Mouse (Mus musculus) liver, embryonic 12.5 days (tissue): ENCODE measurements around the gene Trim8. TPM values are rescaled to one million over a fixed set of nuclear protein-coding genes. Genes with fewer than 3 reads are reported as not detected.
A peak's percentile ranks its signal among the peaks of the same experiment; 100 is the strongest.

ENCODE experiments used
- ATAC-seq: fragments of 200-750 bp; cut with Nextera tagmentation; 2 replicates; pipeline ENCODE4 v1.8.0; 2017; ENCODE audit warnings: moderate number of reproducible peaks, mild to moderate bottlenecking, moderate library complexity
- H3K27ac ChIP-seq: fragments of 300-500 bp; sonication (generic); 2 replicates; pipeline ENCODE4 v1.5.1; 2016; ENCODE audit warnings: mild to moderate bottlenecking
- H3K27me3 ChIP-seq: fragments of 300-500 bp; sonication (generic); replicated peaks from 2 replicates; pipeline ENCODE4 v1.6.1; 2016; ENCODE audit warnings: mild to moderate bottlenecking, moderate library complexity
- H3K36me3 ChIP-seq: fragments of 300-500 bp; sonication (generic); 2 replicates; pipeline ENCODE4 v1.6.1; 2016; ENCODE audit warnings: mild to moderate bottlenecking, moderate library complexity
- H3K4me1 ChIP-seq: fragments of 300-500 bp; sonication (generic); 2 replicates; pipeline ENCODE4 v1.6.1; 2016
- H3K4me2 ChIP-seq: fragments of 300-500 bp; sonication (generic); 2 replicates; pipeline ENCODE4 v1.6.1; 2016; ENCODE audit warnings: mild to moderate bottlenecking, moderate library complexity
- H3K4me3 ChIP-seq: fragments of 300-500 bp; sonication (generic); 2 replicates; pipeline ENCODE4 v1.5.1; 2016; ENCODE audit warnings: mild to moderate bottlenecking, moderate library complexity
- H3K9ac ChIP-seq: fragments of 300-500 bp; sonication (generic); 2 replicates; pipeline ENCODE4 v1.6.1; 2016; ENCODE audit warnings: mild to moderate bottlenecking, moderate library complexity
- H3K9me3 ChIP-seq: fragments of 300-500 bp; sonication (generic); replicated peaks from 2 replicates; pipeline ENCODE4 v1.6.1; 2016; ENCODE audit warnings: mild to moderate bottlenecking, moderate library complexity
- WGBS: fragments of 180-500 bp; shearing (Covaris S2); methylation state at CpG from one replicate; pipeline ENCODE4 v1.1.7; 2016; ENCODE audit not compliant: insufficient replicate concordance; 5-methylcytosine and 5-hydroxymethylcytosine counted together
- polyA plus RNA-seq: library from polyadenylated mRNA; unstranded; fragments of >200 nt; fragmentation: Nextera tagmentation; extraction: Ambion mirVana; gene quantifications from 2 replicates; pipeline ENCODE4 v1.2.1, GENCODE M21; 2016

Gene Trim8
- polyA plus RNA-seq, 1 experiment from 2014 or later = 19.0 TPM

DNA sequence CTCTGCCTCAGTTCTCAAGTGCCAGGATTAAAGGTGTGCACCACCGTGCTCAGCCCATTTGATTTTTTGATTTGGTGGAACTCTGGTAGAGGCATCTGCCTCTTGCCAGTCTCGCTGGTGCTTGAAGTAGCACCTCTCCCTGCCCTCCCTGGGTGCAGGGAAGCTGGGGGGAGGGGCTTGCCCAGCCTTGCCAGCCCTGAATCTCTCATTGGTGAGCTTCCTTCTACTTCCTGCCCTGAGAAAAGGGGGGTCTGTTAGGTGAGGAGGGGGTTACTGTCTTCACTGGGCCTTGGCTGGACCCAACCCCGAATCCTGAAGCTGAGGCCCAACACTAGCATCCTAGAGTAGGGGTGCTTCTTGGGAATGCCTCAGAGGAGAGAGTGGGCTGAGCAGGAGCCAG, 7.2 kb downstream of the Trim8 start:
- Histone ChIP-seq H3K9me3 (no peaks in the 10 kb centered on the region), H3K9ac (0 out of 2 replicates have a peak overlapping the region, but pooled peaks have one; percentile 10), H3K4me1 (peaks cover 80% of the 10 kb centered on the region), H3K4me2 (no peak overlapping the region; the same call in 1 of the 2 replicates), H3K27ac (peak overlapping the region; percentile 23; the same call in 1 of the 2 replicates), H3K36me3 (peaks cover 86% of the 10 kb centered on the region), H3K4me3 (no peak overlapping the region), H3K27me3 (no peaks in the 10 kb centered on the region)
- WGBS = 81% methylated on average over 3 of the region's 3 CpGs
- no peak for ATAC-seq

DNA sequence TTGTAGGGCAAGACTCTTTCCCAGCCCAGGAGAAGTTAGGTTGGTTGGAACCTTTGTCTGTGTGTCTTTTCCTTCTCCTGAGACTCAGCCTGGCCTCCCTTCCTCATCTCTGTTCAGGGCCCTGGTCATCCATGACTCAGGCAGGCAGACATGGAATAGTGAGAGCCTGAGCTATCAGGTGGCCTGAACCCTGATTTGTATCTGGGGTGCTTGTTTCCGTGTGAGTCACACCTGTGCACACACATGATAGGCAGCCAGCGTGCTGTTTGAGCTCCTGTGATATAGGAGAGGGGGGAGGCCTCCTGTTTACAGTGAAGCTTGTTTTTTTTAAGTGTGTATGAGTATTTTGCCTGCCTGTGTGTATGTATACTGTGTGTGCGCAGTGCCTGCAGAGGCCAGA, 7.7 kb downstream of the Trim8 start:
- Histone ChIP-seq H3K4me3 (no peak overlapping the region), H3K9me3 (no peaks in the 10 kb centered on the region), H3K27me3 (no peaks in the 10 kb centered on the region), H3K27ac (peak overlapping the region; percentile 23; the same call in 1 of the 2 replicates), H3K4me2 (no peak overlapping the region), H3K36me3 (peaks cover 90% of the 10 kb centered on the region), H3K9ac (peak overlapping the region; percentile 10; the same call in 1 of the 2 replicates), H3K4me1 (peaks cover 75% of the 10 kb centered on the region)
- 58% methylated on average over 3 of the region's 3 CpGs for WGBS
- no peak for ATAC-seq

DNA sequence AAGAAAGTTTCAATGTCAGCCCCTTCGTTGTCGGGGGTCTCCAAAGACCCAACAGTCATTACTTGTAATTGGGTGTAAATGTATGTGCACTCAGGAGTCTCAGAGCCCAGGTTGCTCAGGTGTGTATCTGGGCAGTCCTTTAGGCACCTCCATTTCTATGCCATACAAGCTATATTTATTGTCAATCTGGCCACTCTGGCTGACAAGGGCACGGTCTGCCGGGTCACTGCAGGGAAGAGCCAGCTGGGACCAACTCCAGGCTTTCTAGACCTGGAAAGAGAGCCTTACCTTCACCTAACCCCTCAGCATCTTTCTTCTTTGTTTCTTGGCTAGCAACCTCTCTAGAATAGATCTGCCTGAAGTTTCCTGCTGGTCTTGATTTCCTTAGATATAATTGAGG, 8.2 kb downstream of the Trim8 start:
- peak overlapping the region; percentile 23; the same call in 1 of the 2 replicates for H3K27ac ChIP-seq
- no peak overlapping the region for H3K4me3 ChIP-seq
- H3K4me1 ChIP-seq = peaks cover 70% of the 10 kb centered on the region
- peaks cover 96% of the 10 kb centered on the region for H3K36me3 ChIP-seq
- no peak for ATAC-seq
- no peak overlapping the region for H3K4me2 ChIP-seq
- H3K9ac ChIP-seq = no peak overlapping the region
- H3K9me3 ChIP-seq = no peaks in the 10 kb centered on the region
- 82% methylated on average over 4 of the region's 4 CpGs for WGBS
- H3K27me3 ChIP-seq = no peaks in the 10 kb centered on the region

DNA sequence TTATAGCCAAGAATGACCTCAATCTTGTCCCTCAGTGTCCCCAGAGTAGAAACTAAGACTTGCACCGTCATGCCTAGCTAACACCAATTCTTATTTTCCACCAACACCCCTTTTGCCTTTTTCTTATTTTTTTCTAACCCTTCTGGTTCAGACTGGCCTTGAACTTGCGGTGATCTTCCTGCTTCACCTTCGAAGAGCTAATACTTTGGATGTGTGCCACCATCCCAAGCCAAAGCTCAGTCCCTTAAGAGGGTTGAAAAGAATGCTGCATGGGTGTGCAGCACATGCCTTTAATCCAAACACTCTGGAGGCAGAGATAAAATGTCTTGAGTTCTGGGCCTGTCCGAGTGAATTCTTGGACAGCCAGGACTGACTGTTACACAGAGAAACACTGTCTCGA, 8.9 kb downstream of the Trim8 start:
- WGBS = 65% methylated on average over 5 of the region's 5 CpGs
- no peaks in the 10 kb centered on the region for H3K9me3 ChIP-seq
- peaks cover 99% of the 10 kb centered on the region for H3K36me3 ChIP-seq
- no peak overlapping the region for H3K9ac ChIP-seq
- H3K27ac ChIP-seq = peak overlapping the region; percentile 48; the same call in 1 of the 2 replicates
- peaks cover 63% of the 10 kb centered on the region for H3K4me1 ChIP-seq
- no peak overlapping the region for H3K4me2 ChIP-seq
- ATAC-seq = no peak
- H3K27me3 ChIP-seq = no peaks in the 10 kb centered on the region
- no peak overlapping the region for H3K4me3 ChIP-seq

DNA sequence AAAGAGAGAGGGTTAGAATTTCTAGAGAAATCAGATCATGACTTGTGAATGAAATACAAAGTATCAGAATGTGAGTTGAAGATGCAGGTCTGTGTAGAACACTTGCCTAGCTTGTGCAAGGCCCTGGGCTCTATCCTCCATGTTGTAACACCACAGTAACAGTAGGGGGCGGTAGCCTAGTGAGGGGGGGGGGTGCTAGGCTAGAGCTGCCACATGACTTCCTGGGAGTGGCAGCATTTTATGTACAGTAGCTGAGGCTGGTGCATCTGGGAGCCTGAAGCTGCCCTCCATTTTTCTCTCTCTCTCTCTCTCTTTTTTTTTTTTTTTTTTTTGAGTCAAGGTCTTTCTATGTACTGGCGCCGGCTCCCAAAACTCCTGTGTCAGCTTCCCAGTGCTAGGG, 9.3 kb downstream of the Trim8 start:
- Histone ChIP-seq H3K27me3 (no peaks in the 10 kb centered on the region), H3K36me3 (peaks cover 99% of the 10 kb centered on the region), H3K9ac (no peak overlapping the region), H3K4me3 (no peak overlapping the region), H3K9me3 (no peaks in the 10 kb centered on the region), H3K4me1 (peaks cover 59% of the 10 kb centered on the region), H3K4me2 (no peak overlapping the region), H3K27ac (peak overlapping the region; percentile 48; the same call in 1 of the 2 replicates)
- WGBS = 54% methylated on average over 3 of the region's 3 CpGs
- no peak for ATAC-seq

DNA sequence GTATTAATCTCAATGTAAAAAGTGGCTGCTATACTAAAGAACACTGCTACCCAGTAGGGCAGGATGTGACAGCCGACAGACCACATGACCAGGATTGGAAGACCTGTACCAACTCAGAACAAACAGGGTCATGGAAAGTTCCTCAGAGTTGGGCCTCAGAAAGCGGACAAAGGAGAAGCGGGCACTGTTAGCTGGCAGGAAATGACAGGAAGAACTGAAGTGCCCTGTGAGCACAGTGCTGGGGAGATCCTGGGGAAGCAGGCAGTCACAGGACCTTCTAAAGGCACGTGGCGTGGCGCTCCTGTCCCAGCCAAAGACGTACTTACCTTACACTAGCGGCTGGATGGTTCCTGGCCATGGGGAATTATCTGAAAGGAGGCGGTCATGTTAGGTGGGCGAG, 9.8 kb downstream of the Trim8 start:
- Histone ChIP-seq H3K4me1 (peaks cover 55% of the 10 kb centered on the region), H3K27ac (no peak overlapping the region), H3K9me3 (no peaks in the 10 kb centered on the region), H3K9ac (no peak overlapping the region), H3K27me3 (no peaks in the 10 kb centered on the region), H3K4me3 (no peak overlapping the region), H3K36me3 (peaks cover 98% of the 10 kb centered on the region), H3K4me2 (no peak overlapping the region)
- no peak for ATAC-seq
- WGBS = 77% methylated on average over 10 of the region's 10 CpGs

DNA sequence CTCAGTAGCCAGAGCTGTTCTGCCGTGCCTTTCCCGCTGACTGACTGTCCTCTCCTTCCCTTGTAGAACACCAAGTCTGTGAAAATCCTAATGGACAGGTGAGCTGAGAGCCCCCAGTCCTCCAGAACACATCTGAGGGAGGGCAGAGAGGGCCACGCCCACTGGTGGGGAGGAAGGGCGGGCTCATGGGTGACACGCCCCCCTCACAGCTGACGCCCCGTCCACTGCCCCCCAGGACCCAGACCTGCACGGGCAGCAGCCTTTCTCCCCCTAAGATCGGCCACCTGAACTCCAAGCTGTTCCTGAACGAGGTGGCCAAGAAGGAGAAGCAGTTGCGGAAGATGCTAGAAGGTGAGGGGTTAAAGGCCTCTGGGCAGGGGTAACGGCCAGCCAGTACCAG, 12.9 kb downstream of the Trim8 start:
- H3K36me3 ChIP-seq = peaks cover 73% of the 10 kb centered on the region
- 76% methylated on average over 12 of the region's 12 CpGs for WGBS

DNA sequence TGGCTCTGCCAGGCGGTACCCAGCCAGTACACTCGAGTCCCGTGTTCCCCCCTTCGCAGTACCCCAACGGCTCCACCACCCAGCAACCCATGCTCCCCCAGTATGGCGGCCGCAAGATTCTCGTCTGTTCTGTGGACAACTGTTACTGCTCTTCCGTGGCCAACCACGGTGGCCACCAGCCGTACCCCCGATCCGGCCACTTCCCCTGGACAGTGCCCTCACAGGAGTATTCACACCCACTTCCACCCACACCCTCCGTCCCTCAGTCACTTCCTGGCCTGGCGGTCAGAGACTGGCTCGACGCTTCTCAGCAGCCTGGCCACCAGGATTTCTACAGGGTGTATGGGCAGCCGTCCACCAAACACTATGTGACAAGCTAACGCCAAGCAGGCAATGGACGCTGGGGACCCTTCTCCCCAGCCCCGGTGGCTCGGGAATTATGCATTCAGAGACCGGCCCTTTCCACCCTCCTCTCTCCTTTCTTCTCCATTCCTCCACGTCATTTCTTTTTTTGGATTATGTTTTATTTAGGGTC, 13.9 kb downstream of the Trim8 start:
- WGBS = 84% methylated on average over 24 of the region's 24 CpGs
- H3K36me3 ChIP-seq = peaks cover 64% of the 10 kb centered on the region

More for the DNA sequence above, 12.9 kb downstream of the Trim8 start:
- H3K27me3 ChIP-seq = 0 out of 2 replicates have a peak, but pooled peaks cover 3% of the 10 kb centered on the region
- no peak overlapping the region for H3K27ac ChIP-seq
- ATAC-seq = no peak
- H3K4me1 ChIP-seq = peaks cover 50% of the 10 kb centered on the region
- no peak overlapping the region for H3K4me2 ChIP-seq
- no peaks in the 10 kb centered on the region for H3K9me3 ChIP-seq
- H3K9ac ChIP-seq = no peak overlapping the region
- no peak overlapping the region for H3K4me3 ChIP-seq

DNA sequence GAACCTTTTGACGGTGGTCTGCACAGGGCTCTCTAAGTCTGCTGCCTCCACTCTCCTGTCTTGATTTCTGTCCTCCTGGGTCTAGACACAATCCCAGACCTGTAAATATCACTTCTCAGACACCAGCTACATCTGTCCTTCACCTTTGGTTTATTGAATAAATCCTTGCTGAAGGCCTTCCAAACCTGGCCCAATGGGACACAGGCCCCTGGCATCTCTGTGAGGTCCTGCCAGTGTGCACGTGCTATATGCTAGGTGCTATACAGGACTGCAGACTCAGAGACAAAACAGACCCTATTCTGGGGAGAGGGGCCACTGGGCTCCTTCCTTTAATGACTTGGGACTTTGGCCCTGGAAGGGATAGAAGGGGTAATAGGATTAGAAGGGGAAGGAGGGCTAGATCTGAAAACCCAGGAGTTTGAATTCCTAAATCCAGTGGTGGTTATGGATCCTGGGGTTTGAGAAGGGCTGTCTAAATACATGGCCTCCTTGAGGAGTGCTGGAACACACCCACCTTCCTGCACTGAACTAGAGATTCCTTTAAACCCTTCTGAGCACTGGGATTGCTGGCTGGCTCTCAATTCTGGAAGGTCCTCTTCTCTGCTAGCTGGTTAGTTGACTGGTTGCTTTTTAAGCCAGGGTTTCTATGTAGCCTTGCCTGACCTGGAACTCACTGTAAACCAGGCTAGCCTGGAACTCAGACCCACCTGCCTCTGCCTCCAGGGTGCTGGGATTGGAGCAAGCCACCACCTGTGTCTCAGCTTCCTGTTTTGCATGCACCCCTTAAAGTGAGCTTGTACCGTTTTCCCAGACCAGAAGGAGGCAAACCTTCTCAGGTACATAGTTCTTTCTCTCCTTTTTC, 15.4 kb downstream of the Trim8 start:
- ATAC-seq = no peak
- Histone ChIP-seq H3K4me3 (no peak overlapping the region), H3K9me3 (no peaks in the 10 kb centered on the region), H3K4me1 (peaks cover 42% of the 10 kb centered on the region), H3K36me3 (peaks cover 49% of the 10 kb centered on the region), H3K27ac (no peak overlapping the region), H3K9ac (no peak overlapping the region), H3K4me2 (no peak overlapping the region), H3K27me3 (peaks cover 3% of the 10 kb centered on the region; the same call in 1 of the 2 replicates)
- 55% methylated on average over 3 of the region's 3 CpGs for WGBS

More for the DNA sequence above, 13.9 kb downstream of the Trim8 start:
- H3K4me2 ChIP-seq = no peak overlapping the region
- H3K9me3 ChIP-seq = no peaks in the 10 kb centered on the region
- ATAC-seq = no peak
- H3K27me3 ChIP-seq = 0 out of 2 replicates have a peak, but pooled peaks cover 3% of the 10 kb centered on the region
- H3K27ac ChIP-seq = no peak overlapping the region
- peaks cover 47% of the 10 kb centered on the region for H3K4me1 ChIP-seq
- H3K9ac ChIP-seq = no peak overlapping the region
- no peak overlapping the region for H3K4me3 ChIP-seq

DNA sequence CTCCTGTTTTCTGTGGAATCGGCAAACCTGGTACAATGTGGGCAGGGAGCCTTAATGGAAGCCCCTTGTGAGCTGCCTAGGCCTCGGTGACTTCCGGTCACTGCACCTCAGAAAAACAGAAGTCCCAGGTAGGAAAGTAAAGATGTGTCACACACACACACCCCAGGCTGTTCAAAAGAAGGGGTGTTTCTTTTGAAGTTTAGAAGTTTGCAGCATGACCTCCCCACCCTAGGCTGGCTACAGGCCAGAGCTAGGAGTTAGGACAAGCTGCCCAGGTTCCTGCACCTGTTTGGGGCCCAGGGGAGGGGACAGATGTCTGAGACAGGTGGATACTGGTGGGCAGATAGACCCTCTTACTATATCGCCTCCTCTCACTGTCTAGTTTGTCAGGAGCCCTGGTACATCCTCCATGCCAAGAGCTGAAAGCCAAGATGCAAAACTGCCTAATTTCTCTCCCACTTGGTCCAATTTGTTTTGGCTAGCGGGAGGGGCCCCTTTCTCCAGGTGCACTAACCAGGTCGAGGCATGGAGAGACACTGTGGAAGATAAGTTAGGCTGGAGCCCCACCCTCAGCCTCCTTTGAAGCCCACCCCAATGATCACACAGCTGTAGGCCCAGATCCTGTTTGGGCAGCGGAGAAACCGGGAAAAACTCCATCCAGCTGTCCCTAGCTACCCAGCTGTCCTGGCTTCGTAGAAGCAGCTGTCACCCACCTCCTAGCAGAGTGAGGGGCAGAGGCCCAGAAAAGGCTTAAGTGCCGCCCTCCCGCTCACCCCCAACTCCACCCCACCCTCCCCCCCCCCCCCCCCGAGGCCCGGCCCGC, 16.2 kb downstream of the Trim8 start:
- no peak for ATAC-seq
- peaks cover 41% of the 10 kb centered on the region for H3K36me3 ChIP-seq
- H3K4me2 ChIP-seq = peak overlapping the region; percentile 63
- H3K4me1 ChIP-seq = peaks cover 50% of the 10 kb centered on the region
- peak overlapping the region; percentile 44; the same call in 1 of the 2 replicates for H3K9ac ChIP-seq
- H3K4me3 ChIP-seq = peak overlapping the region; percentile 23
- H3K9me3 ChIP-seq = no peaks in the 10 kb centered on the region
- WGBS = 28% methylated on average over 14 of the region's 14 CpGs
- H3K27ac ChIP-seq = peak overlapping the region; percentile 28
- peaks cover 3% of the 10 kb centered on the region; the same call in 1 of the 2 replicates for H3K27me3 ChIP-seq

DNA sequence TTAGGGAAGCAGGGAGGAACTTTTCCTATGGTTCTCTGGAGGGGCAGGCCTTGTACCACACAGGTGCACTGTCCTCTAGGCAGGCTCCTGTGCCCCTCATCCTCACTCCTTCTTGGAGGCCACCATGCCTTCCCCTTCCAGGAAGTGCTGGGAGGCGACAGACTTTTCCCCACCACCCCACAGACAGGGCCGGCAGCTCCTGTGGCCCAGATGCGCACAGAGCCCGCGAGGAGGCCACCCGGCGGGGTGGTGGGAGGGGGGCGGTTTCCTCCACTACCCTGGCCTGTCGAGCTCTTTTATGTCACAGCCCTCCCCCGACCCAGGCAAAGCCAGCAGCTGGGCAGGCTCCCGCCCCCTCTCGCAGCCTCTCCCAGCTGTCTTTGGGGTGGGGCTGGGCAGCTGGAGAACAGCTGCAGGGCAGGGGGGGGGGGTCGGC, 16.9 kb downstream of the Trim8 start:
- 2% methylated on average over 13 of the region's 13 CpGs for WGBS
- Histone ChIP-seq H3K9me3 (no peaks in the 10 kb centered on the region), H3K36me3 (peaks cover 34% of the 10 kb centered on the region), H3K4me1 (peaks cover 56% of the 10 kb centered on the region), H3K27ac (peak overlapping the region; percentile 28), H3K4me3 (peak overlapping the region; percentile 23), H3K9ac (peak overlapping the region; percentile 44), H3K4me2 (peak overlapping the region; percentile 63), H3K27me3 (peaks cover 9% of the 10 kb centered on the region)
- peak; percentile 33 for ATAC-seq
